Mouse (Mus musculus): ENCODE data around the gene Slc7a14. TPM values are rescaled to one million over a fixed set of nuclear protein-coding genes. Genes with fewer than 3 reads are reported as not detected.

The Slc7a14 gene
- 0.02 and 0.09 TPM in 2 replicates for polyA plus RNA-seq (2015; fragmentation: Nextera tagmentation; extraction: Ambion mirVana)

DNA sequence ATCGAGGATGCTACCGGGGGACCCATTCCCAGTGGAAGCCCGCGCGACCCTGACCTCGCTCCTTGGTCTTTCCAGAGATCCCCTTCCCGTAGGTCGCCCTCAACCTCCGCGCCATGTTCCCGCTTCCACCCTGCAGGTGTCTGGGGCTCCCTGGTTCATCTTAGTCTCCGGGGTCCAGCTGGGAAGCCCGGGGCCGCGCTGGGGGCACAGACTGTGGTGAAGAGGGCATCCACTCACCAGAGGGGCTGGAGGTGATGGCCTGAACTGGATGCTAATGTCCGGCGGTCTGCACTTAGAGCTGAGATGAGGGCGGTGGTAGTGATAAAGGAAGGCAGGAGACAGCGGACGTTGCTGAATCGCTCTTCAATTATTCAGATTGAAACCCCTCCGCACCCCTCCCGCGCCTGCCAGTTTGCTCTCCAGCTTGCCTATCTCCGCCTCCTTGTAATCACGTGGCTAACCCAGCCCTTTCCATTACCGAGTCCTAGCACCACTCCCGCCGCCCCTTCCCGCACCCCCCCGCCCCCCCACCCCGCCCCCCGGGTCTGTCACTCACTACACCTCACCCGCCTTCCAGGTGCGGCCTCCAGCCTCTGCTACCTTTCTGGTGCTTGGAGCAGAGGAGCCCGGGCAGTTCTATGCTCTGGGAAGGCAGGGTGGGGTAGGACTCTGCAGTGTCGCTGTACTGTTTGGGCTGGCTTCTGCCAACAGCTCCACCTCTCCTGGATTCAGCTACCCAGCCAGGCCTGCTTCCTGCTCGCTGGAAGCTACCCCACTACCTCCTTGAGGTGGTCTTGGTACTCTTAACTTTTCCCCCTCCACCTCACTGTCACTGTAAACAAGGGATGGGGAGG, at the start of gene Slc7a14:
TSS of gene Slc7a14 (minus strand) at position 445 of the 854 bp plus-strand sequence.
- no peak within 1 kb of the TSS for H3K4me2 ChIP-seq
- ATAC-seq (ENCODE audit: insufficient number of reproducible peaks, low FRiP score, low TSS enrichment, low read depth): no peak
- H3K9ac ChIP-seq: no peak within 1 kb of the TSS
- H3K4me1 ChIP-seq: peaks cover 10% of the 10 kb centered on the region
- H3K27me3 ChIP-seq: peaks cover 38% of the 10 kb centered on the region
- no peaks in the 10 kb centered on the region for H3K36me3 ChIP-seq
- no peak within 1 kb of the TSS for H3K27ac ChIP-seq
- WGBS: 2% methylated on average over 30 of the region's 38 CpGs
- H3K9me3 ChIP-seq: no peaks in the 10 kb centered on the region
- no peak within 1 kb of the TSS for H3K4me3 ChIP-seq

DNA sequence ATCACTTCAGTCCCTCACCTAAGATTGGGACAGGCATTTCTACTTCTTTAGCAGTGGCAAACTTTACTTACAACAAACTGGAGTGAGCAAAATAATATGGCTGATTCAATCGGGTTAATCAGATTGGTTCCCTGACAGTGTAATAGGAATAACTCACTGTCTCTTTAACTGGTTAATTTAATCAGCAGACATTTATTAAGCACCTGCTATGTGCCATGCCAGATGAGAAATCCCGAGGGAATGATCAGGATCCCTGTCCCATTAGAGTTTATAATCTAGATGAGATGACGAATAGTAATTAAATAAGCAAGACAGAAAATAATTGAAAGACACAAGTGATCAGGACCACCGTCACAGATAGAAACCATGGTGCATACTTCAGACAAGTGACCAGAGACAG, 36.4 kb upstream of the Slc7a14 start:
- ATAC-seq (ENCODE audit: insufficient number of reproducible peaks, low FRiP score, low TSS enrichment, low read depth): no peak
- Histone ChIP-seq H3K4me2 (no peak overlapping the region), H3K4me3 (no peak overlapping the region), H3K9me3 (no peaks in the 10 kb centered on the region), H3K27ac (no peak overlapping the region), H3K27me3 (no peaks in the 10 kb centered on the region), H3K36me3 (no peaks in the 10 kb centered on the region), H3K4me1 (no peaks in the 10 kb centered on the region), H3K9ac (no peak overlapping the region)
- WGBS: 54% methylated on average over 4 of the region's 4 CpGs

DNA sequence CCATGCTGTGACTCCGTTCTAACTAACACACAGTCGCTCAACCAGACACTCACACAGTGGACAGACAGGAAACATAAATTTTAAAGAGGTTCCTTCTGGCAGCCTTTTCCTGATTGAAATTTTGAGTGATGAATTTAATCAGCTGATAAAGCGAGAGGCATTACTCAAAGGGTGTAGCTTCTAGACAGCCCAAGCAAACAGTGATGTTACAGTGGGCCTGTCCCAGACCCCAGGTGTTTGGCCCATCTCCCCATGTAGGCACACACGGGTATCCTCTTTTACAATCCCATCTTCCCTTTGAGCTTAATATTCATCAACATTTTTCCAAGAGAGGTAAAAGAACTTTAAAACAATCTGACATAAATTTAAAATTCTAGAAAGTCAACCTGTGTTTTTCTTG, 35.6 kb upstream of the Slc7a14 start:
- Histone ChIP-seq H3K9ac (no peak overlapping the region), H3K4me1 (no peaks in the 10 kb centered on the region), H3K9me3 (no peaks in the 10 kb centered on the region), H3K27me3 (no peaks in the 10 kb centered on the region), H3K4me3 (no peak overlapping the region), H3K27ac (no peak overlapping the region), H3K36me3 (no peaks in the 10 kb centered on the region), H3K4me2 (no peak overlapping the region)
- 39% methylated on average over 4 of the region's 4 CpGs for WGBS
- ATAC-seq (ENCODE audit: insufficient number of reproducible peaks, low FRiP score, low TSS enrichment, low read depth): no peak

DNA sequence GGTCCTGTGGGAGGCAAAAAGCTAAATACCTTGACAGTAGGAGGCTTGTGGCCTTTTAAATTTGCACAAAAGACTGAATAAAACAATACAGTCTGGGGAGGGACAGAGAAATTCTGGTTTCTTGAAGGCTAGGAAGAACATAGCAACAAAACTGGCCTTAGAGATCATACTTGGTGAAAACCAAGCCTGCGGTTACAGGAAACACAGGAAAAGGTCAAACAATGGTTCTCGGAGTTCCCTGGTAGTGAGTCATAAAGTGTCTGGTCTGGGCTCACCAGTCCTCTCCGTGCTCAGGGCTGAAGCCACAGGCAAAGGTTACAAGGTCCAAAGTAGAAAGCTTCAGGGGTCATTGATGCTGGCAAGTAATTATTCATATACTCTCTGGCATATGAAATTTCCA, 29.1 kb upstream of the Slc7a14 start:
- no peak overlapping the region for H3K9ac ChIP-seq
- no peak for ATAC-seq (ENCODE audit: insufficient number of reproducible peaks, low FRiP score, low TSS enrichment, low read depth)
- H3K9me3 ChIP-seq: no peaks in the 10 kb centered on the region
- no peaks in the 10 kb centered on the region for H3K4me1 ChIP-seq
- no peaks in the 10 kb centered on the region for H3K36me3 ChIP-seq
- WGBS: 71% methylated on average over 3 of the region's 3 CpGs
- no peak overlapping the region for H3K4me2 ChIP-seq
- no peak overlapping the region for H3K27ac ChIP-seq
- no peak overlapping the region for H3K4me3 ChIP-seq
- H3K27me3 ChIP-seq: no peaks in the 10 kb centered on the region

DNA sequence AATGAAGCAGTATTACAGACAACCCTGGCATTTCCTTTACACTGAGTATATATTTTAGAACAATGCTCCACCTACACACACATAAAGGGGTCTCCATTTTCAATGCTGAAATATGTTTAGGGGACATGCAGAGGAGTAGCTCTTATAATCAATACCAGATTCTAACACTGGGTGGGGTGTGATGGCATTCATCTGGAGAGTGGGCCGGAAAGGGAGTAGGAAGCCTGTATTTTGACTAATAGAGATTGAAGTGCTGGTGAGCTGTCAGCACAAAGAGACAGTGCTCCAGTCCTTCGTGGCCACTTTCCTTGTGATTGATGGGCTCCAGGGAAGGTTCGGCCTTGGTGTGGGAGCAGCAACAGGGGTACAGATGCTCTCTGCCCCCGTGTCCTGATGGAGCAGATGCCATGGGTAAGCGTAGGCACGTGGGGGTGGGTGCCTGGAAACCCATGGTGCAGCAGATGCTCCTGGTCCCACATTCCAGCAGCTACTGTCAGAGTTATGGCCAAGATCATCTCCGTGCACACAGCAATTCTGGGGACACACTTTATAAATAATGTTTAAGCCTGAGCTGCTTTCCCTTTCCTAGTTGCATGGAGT, 18.2 kb upstream of the Slc7a14 start:
- Histone ChIP-seq H3K9me3 (no peaks in the 10 kb centered on the region), H3K27ac (no peak overlapping the region), H3K9ac (no peak overlapping the region), H3K4me3 (no peak overlapping the region), H3K4me1 (no peaks in the 10 kb centered on the region), H3K4me2 (no peak overlapping the region), H3K27me3 (no peaks in the 10 kb centered on the region), H3K36me3 (no peaks in the 10 kb centered on the region)
- 48% methylated on average over 7 of the region's 7 CpGs for WGBS
- ATAC-seq (ENCODE audit: insufficient number of reproducible peaks, low FRiP score, low TSS enrichment, low read depth): no peak

DNA sequence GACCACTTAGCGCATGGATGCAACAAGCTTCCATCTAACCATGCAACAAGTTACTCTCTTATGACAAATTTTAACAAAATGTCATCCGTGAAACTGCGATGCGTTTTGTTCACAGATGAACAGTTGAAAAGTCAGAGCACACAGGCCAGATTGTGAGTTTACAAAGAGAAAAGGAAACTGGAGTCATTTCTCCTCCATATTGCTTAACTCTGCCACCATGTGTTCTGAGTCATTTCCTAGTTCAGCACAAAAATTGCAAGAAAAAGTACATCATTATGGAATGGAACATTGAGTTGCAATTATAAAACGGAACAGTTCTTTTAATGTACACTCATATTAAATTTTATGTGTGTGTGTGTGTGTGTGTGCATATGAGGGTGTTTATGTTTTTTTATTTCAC, 17.6 kb upstream of the Slc7a14 start:
- WGBS: 78% methylated on average over 5 of the region's 5 CpGs
- H3K4me2 ChIP-seq: no peak overlapping the region
- H3K27ac ChIP-seq: no peak overlapping the region
- H3K4me3 ChIP-seq: no peak overlapping the region
- H3K9me3 ChIP-seq: no peaks in the 10 kb centered on the region
- no peaks in the 10 kb centered on the region for H3K27me3 ChIP-seq
- no peaks in the 10 kb centered on the region for H3K4me1 ChIP-seq
- H3K36me3 ChIP-seq: no peaks in the 10 kb centered on the region
- no peak for ATAC-seq (ENCODE audit: insufficient number of reproducible peaks, low FRiP score, low TSS enrichment, low read depth)
- no peak overlapping the region for H3K9ac ChIP-seq

DNA sequence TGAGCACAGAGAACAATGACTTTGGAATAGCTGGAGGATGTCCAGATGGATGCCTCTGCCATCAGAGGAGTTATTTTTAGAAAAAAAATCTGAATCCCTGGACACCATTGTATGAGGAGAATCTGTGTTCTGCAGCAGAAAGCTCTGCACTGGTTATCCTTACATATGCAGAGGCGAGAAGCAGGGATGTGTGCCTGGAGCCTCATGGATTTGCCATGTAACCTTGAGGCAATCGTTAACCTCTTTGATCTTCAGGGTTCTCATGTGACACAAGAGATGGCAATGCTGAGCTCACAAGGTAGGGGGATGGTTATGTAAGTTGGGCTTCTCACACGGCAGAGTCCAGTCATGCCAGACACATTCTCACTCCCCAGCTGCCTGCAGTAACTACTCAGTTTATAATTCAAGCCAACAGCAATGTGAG, 14.1 kb upstream of the Slc7a14 start:
- no peaks in the 10 kb centered on the region for H3K27me3 ChIP-seq
- 32% methylated on average over 3 of the region's 3 CpGs for WGBS

DNA sequence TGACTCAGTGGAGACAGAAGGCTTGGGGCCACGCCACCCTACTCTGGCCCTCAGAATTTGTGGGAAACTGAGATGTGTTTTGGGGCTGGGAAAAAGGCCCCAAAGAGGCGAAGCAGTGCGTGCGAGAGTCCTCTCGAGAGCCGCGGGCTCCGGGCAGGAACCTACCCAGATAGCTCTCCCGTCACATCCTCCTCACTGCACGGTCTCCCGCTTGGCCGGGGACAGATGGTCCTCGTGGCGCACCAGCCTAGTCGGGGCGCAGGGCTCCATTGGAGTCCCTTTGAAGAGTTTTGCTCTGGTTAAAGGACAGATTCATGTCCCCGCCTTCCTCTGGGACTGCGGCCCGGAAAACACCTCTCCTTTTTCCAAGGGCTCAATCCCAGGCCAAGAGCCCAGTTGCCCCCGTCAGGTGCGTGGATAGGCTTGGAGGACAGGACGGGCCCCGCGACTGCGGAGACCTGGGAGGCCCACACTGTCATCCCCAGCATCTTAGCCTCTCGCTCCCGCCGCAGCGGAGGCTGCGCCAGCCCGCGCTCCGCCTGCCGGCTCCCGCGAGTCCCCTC, 726 bp downstream of the Slc7a14 start:
- no peak overlapping the region for H3K4me2 ChIP-seq
- peaks cover 10% of the 10 kb centered on the region for H3K4me1 ChIP-seq
- WGBS: 1% methylated on average over 36 of the region's 36 CpGs
- H3K27ac ChIP-seq: no peak overlapping the region
- ATAC-seq (ENCODE audit: insufficient number of reproducible peaks, low FRiP score, low TSS enrichment, low read depth): no peak
- no peaks in the 10 kb centered on the region for H3K36me3 ChIP-seq
- H3K9ac ChIP-seq: no peak overlapping the region
- no peaks in the 10 kb centered on the region for H3K9me3 ChIP-seq
- H3K4me3 ChIP-seq: no peak overlapping the region
- H3K27me3 ChIP-seq: peaks cover 38% of the 10 kb centered on the region

More for the DNA sequence above, 14.1 kb upstream of the Slc7a14 start:
- H3K27ac ChIP-seq: no peak overlapping the region
- H3K36me3 ChIP-seq: no peaks in the 10 kb centered on the region
- no peak overlapping the region for H3K4me3 ChIP-seq
- no peak overlapping the region for H3K9ac ChIP-seq
- ATAC-seq (ENCODE audit: insufficient number of reproducible peaks, low FRiP score, low TSS enrichment, low read depth): no peak
- no peaks in the 10 kb centered on the region for H3K4me1 ChIP-seq
- H3K9me3 ChIP-seq: no peaks in the 10 kb centered on the region
- H3K4me2 ChIP-seq: no peak overlapping the region

DNA sequence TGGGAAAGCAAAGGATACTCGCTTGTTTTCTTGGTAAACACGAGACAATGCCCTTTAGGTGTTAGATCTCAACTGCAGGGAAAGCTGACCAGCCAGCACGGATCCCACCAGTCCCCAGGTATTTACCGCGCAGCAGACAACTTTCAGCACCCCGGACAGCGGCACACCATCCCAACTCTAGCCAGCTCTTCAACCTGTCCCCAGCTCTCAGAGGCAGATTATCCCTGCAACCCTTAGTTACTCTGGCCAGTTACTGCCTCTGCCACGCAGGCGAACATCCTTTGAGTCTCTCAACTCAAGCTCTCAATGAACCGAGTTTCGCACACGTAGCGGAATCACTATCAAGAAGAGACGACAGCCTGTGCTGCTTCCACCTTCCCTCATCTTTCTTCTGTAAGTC, 1.3 kb downstream of the Slc7a14 start:
- Histone ChIP-seq H3K27me3 (peaks cover 38% of the 10 kb centered on the region), H3K9me3 (no peaks in the 10 kb centered on the region), H3K4me1 (peaks cover 10% of the 10 kb centered on the region), H3K27ac (no peak overlapping the region), H3K4me2 (no peak overlapping the region), H3K9ac (no peak overlapping the region), H3K36me3 (no peaks in the 10 kb centered on the region), H3K4me3 (no peak overlapping the region)
- 1% methylated on average over 14 of the region's 14 CpGs for WGBS
- ATAC-seq (ENCODE audit: insufficient number of reproducible peaks, low FRiP score, low TSS enrichment, low read depth): no peak

DNA sequence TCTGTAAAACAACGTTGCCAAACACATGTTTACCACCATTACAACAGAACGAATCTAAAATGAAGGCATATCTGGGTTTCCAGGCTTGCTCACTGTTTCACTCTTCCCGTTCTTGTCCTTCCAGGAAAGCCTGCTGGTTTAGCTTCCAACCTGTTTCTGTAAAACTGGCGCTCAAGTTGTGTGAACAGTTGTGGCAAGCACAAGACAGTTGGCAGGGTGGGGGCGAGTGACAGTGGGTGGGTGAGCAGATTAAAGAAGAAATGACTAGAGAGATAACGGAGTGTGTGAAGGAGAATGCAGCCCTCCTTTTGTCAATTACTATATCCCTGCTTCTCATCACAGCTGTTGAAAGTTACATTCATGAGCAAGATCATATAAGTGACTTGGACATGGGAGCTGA, 2.2 kb downstream of the Slc7a14 start:
- peaks cover 10% of the 10 kb centered on the region for H3K4me1 ChIP-seq
- H3K27ac ChIP-seq: no peak overlapping the region
- WGBS: 84% methylated on average over 6 of the region's 6 CpGs
- H3K4me2 ChIP-seq: no peak overlapping the region
- H3K4me3 ChIP-seq: no peak overlapping the region
- ATAC-seq (ENCODE audit: insufficient number of reproducible peaks, low FRiP score, low TSS enrichment, low read depth): no peak
- H3K27me3 ChIP-seq: peaks cover 38% of the 10 kb centered on the region
- H3K9me3 ChIP-seq: no peaks in the 10 kb centered on the region
- H3K9ac ChIP-seq: no peak overlapping the region
- H3K36me3 ChIP-seq: no peaks in the 10 kb centered on the region

DNA sequence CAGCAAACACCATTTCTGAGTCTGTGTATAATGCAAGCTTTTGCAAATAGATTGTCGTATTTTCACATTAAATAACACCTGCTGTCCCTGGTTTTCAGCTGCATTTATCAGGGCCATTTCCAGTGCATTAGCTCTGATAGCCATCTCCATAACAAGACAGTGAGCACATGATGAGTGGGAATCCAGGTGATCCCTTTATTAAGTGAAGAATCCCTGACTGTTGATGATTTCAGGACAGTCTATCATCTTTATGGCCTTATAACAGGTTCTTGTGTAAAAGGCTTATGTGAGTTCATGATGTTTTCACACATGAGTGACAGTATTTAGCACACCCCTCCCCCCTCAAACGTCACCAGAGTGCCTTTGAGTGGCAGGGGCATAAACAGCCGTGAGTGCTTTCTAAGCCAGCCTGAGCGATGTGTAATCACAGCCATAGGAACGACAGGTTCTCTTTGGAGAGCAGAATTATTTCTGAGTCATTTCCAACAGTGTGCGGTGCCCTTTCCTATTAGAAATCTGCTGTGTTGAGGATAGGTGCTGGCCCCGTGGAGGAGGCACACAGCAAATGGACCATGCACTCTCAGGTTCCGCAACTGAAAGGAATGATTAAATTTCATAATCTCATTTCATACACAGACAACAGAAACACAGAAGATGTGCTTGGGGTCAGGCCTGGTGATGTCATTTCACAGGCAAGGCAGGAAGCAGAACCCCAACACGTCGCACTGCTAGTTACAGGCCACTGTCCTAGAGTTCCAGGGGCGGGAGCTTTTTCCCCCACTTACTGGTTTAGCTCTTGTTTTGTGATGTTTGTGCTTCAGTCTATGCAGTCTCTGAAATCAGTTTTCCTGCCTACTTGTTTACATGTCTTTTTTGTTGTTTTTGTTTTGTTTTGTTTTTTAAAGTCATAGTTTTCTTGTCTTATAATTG, 18.2 kb downstream of the Slc7a14 start:
- H3K36me3 ChIP-seq: no peaks in the 10 kb centered on the region
- 62% methylated on average over 11 of the region's 11 CpGs for WGBS

More for the DNA sequence above, 18.2 kb downstream of the Slc7a14 start:
- no peak overlapping the region for H3K9ac ChIP-seq
- no peak for ATAC-seq (ENCODE audit: insufficient number of reproducible peaks, low FRiP score, low TSS enrichment, low read depth)
- no peak overlapping the region for H3K27ac ChIP-seq
- no peak overlapping the region for H3K4me2 ChIP-seq
- no peaks in the 10 kb centered on the region for H3K27me3 ChIP-seq
- H3K9me3 ChIP-seq: no peaks in the 10 kb centered on the region
- no peak overlapping the region for H3K4me3 ChIP-seq
- H3K4me1 ChIP-seq: no peaks in the 10 kb centered on the region
